Mouse (Mus musculus) cortical plate, adult 2 months (tissue): ENCODE measurements around the gene A030005L19Rik. TPM values are rescaled to one million over a fixed set of nuclear protein-coding genes. Genes with fewer than 3 reads are reported as not detected.
"Not testable (repeated sequence)": the region's sequence is repeated elsewhere in the genome, so short reads cannot be mapped to it uniquely, and the experiment has no call there.

Experiments used
- H3K27ac ChIP-seq: fragments of 200-500 bp; 2 replicates; pipeline ENCODE4 v1.5.1; 2012; ENCODE audit warnings: low read length, control low read depth, inconsistent platforms; ENCODE audit not compliant: insufficient read depth
- H3K4me1 ChIP-seq: fragments of 200-500 bp; 2 replicates; pipeline ENCODE4 v1.6.1; 2011; ENCODE audit warnings: low read length; ENCODE audit not compliant: control insufficient read depth, insufficient read depth
- H3K4me3 ChIP-seq: fragments of 200-500 bp; 2 replicates; pipeline ENCODE4 v1.5.1; 2011; ENCODE audit warnings: mild to moderate bottlenecking, low read length, control low read depth; ENCODE audit not compliant: insufficient read depth
- CTCF ChIP-seq: fragments of 200-500 bp; IDR thresholded peaks from 2 replicates; pipeline ENCODE4 v1.5.1; 2011; ENCODE audit warnings: mild to moderate bottlenecking, control low read depth, low read length; ENCODE audit not compliant: insufficient read depth; ENCODE audit errors: extremely low read depth
- POLR2A ChIP-seq: fragments of 200-500 bp; IDR thresholded peaks from 2 replicates; pipeline ENCODE4 v1.6.1; 2011; ENCODE audit warnings: mild to moderate bottlenecking, low read length, control low read depth; ENCODE audit not compliant: insufficient read depth; ENCODE audit errors: extremely low read depth
- polyA plus RNA-seq: library from polyadenylated mRNA; depleted of rRNA; stranded (reverse); fragments of >200 nt; gene quantifications from 2 replicates; pipeline ENCODE4 v1.2.3, GENCODE M21; 2012; rRNA removed

A030005L19Rik gene
- polyA plus RNA-seq, result 2.1 and 2.2 TPM in 2 replicates

DNA sequence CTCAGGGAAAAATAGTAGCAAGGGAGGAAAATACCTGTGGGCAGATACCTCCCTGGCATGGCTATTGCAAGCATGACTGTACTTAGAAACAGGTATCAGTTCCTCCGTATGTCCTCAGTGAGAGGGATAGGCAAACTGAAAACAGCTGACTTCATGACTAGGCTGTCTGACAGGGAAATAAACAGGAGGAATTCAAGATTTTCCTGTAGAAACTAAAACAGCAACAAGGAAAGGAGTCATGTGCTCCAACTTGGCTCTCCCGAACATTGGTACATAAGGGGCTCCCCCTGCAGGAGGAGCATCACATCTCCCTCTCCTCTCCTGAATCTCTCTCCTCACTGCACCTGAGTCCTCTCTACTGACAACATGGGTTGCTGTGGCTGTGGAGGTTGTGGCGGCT, at the start of gene A030005L19Rik:
TSS of gene A030005L19Rik (plus strand) at position 301 of the 400 bp plus-strand sequence.
- TF ChIP-seq CTCF (peak; percentile 14; the same call in 1 of the 2 replicates), POLR2A (no peak)
- no peak within 1 kb of the TSS for H3K27ac ChIP-seq
- H3K4me3 ChIP-seq, result no peak within 1 kb of the TSS
- H3K4me1 ChIP-seq, result peaks cover 3% of the 10 kb centered on the region; the same call in 1 of the 2 replicates

DNA sequence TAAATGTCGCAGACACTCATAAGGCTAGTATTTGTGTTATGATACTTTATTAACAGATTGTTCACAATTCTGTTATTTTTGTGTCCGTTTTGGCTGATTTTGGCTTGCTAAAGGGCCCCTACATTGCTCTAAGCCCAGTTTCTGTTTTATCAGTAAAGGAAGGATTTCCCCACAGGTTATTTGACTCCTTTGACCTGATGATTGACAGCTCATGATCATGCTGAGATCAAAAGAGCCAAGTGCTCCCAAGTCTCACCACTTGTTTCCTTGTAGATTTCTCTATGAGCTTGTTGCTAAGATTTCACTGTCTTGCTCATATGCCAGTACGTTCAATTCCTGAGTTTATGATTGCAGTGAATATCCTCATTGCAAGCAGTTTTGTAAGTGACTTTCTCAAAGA, 42.9 kb upstream of the A030005L19Rik start:
- Histone ChIP-seq H3K4me3 (no peak overlapping the region), H3K4me1 (no peaks in the 10 kb centered on the region), H3K27ac (no peak overlapping the region)
- TF ChIP-seq CTCF (no peak), POLR2A (no peak)

- Histone ChIP-seq H3K27ac (no peak overlapping the region), H3K4me3 (no peak overlapping the region), H3K4me1 (no peaks in the 10 kb centered on the region)
- no peak for TF ChIP-seq POLR2A
- TF ChIP-seq CTCF, result no peak
Observed at GRCm38 (mm10) chr1:82879172-82879571, 34.0 kb upstream of the A030005L19Rik start.

DNA sequence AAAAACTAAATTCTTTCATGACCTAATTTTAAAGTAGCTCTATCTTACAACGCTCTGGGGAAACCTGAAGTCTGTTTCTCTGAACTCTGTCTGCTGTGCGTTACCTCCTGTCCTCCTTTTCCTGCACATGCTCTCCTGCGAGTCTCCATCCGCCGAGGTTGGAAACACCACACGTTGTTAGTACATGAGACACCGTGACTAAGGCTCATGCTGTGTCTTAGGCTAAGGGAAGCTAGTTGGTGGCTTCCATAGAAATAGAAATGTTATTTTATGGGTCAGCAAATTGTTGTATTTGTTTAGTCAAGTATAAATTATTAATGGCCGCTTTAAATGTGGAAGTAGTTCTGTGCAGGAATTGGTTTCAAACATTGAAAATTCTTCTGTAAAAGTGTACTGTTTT, 32.9 kb upstream of the A030005L19Rik start:
- Histone ChIP-seq H3K27ac (no peak overlapping the region), H3K4me3 (no peak overlapping the region), H3K4me1 (no peaks in the 10 kb centered on the region)
- TF ChIP-seq POLR2A (no peak), CTCF (no peak)

- Histone ChIP-seq H3K4me3 (no peak overlapping the region), H3K4me1 (no peaks in the 10 kb centered on the region), H3K27ac (no peak overlapping the region)
- no peak for TF ChIP-seq CTCF
- TF ChIP-seq POLR2A, result no peak
Observed at GRCm38 (mm10) chr1:82893269-82893668, 19.9 kb upstream of the A030005L19Rik start.

- TF ChIP-seq CTCF, result no peak
- TF ChIP-seq POLR2A, result no peak
- Histone ChIP-seq H3K4me3 (no peak overlapping the region), H3K27ac (no peak overlapping the region), H3K4me1 (no peaks in the 10 kb centered on the region; the same call in 1 of the 2 replicates)
Observed at GRCm38 (mm10) chr1:82900567-82900966, 12.6 kb upstream of the A030005L19Rik start.

DNA sequence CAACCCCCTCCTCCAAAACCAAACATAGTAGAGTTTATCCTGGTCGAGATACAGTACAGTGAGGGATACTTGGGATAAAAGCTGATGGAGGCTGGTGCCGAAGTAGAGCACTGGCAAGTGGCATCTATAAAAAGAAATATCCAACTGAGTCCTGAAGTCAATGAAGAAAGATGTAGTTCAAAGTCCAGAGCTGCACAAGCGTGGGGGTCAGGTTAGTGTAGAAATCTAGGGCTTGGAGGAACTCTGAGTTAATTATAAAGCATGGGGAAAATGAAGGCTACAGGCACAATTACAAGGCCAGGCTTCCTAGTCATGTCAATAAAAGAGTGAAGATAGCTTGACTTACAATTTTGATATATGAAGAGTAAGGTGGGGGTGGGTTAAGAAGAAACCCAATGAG, 11.9 kb upstream of the A030005L19Rik start:
- Histone ChIP-seq H3K4me3 (no peak overlapping the region), H3K4me1 (peaks cover under 1% of the 10 kb centered on the region; the same call in 1 of the 2 replicates), H3K27ac (no peak overlapping the region)
- TF ChIP-seq CTCF (no peak), POLR2A (no peak)

DNA sequence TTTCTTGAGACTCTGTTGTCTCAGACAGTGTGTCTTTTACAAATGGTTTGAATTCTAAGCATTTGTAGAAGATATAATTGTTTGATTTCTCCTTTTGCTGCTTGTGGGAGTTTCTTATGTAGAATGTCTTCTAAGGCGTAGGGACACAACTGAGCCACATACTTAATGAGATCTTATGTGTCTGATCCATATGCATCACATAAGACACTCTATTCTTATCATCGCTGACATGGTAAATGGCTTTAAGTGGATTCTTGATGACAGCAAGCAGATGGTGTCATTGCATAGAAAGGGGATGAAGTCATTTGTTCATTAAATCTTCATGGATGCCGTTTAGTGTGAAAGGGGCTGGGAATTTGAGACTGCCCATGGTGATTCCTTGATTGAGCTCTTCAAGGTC, 7.2 kb upstream of the A030005L19Rik start:
- Histone ChIP-seq H3K4me1 (peaks cover 3% of the 10 kb centered on the region; the same call in 1 of the 2 replicates), H3K27ac (no peak overlapping the region), H3K4me3 (no peak overlapping the region)
- no peak for TF ChIP-seq CTCF
- no peak for TF ChIP-seq POLR2A

GRCm38 (mm10) chr1:82913434-82913833, 309 bp downstream of the A030005L19Rik start:
- H3K4me1 ChIP-seq, H3K4me3 ChIP-seq, H3K27ac ChIP-seq: not testable (repeated sequence)

DNA sequence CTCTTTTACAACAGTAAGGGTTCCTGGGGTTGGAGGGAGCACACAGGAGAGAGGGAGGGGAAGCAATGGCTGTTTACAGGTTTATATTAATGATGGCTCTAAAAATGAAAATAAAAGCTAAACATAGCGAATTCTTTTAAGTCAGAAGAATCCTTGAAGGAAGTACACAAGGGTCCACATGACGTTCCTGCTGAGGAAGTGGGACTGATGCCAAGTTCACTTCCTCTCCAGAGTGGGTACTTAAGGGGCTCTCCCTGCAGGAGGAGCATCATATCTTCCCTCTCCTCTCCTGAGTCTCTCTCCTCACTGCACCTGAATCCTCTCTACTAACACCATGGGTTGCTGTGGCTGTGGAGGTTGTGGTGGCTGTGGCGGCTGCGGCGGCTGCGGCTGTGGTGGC, 11.5 kb downstream of the A030005L19Rik start, which contains the start of gene A030014E15Rik:
TSS of gene A030014E15Rik (plus strand) at position 268 of the 400 bp plus-strand sequence.
- H3K27ac ChIP-seq, result no peak within 1 kb of the TSS
- no peaks in the 10 kb centered on the region for H3K4me1 ChIP-seq
- no peak within 1 kb of the TSS for H3K4me3 ChIP-seq
- TF ChIP-seq POLR2A (no peak), CTCF (no peak)

DNA sequence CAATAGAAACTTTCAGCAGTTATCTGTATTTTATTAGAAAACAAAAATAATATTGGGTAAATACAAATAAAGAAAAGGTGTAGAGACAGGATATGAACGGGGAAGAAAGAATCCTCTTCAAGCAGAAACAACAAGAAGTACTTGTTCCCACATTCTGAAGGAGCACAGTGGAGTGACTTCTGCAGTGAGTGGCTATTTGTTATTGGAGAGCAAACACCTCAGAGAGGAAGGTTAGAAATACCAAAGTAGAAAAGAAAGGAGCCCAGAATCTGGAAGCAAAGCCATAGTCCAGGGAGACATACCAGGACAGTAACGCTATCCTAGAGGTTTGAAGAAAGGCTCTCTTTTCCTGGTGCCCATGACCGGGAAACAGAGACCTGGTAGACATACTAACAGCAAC, 17.4 kb downstream of the A030005L19Rik start:
- not testable (repeated sequence) for H3K4me3 ChIP-seq, H3K4me1 ChIP-seq, H3K27ac ChIP-seq

GRCm38 (mm10) chr1:82931326-82931725, 18.2 kb downstream of the A030005L19Rik start, which contains the start of gene Gm6217:
Gm6217 (minus strand) TSS chr1:82931399.
- H3K4me1 ChIP-seq, H3K27ac ChIP-seq, H3K4me3 ChIP-seq: not testable (repeated sequence)
